Mouse (Mus musculus): ENCODE data around the gene Ppp2r3d.

Ppp2r3d gene

GRCm38 (mm10) chr9:124411553-124411952, 65.1 kb downstream of the Ppp2r3d start:
- peak; percentile 4 for DNase-seq (ENCODE audit: extremely low spot score)

GRCm38 (mm10) chr9:124408564-124408963, 68.1 kb downstream of the Ppp2r3d start:
- DNase-seq (ENCODE audit: extremely low spot score): no peak

Measured in embryo, embryonic 9.5 days (tissue).